ENCODE assay signal across 3 mouse cellular contexts in the genomic region with DNA sequence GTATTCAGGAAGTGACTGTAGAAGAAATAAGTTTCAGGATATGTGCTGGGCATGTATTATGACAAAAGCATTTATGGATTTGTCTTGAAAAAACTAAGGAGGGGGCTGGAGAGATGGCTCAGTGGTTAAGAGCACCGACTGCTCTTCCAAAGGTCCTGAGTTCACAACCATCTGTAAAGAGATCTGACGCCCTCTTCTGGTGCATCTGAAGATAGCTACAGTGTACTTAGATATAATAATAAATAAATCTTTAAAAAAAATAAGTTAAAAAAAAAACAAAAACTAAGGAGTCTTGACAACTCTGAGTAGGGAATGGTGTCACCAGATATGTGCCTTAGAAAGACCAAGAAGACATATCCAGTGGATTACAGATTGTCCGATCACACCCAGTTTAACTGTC. TPM values are rescaled to one million over a fixed set of nuclear protein-coding genes. Genes with fewer than 3 reads are reported as not detected.
"Had no signal": no experiment of that assay in that cellular context is flagged by ENCODE, and none has a peak within 500 bp of the region (broad histone marks: within the 10 kb centered on the region; RNA-seq: fewer than 3 reads in every experiment).

No protein-coding gene starts in this region.

RNA-seq across cellular contexts. Expression of a gene that starts 27.1 kb away (rescaled TPM):
- total RNA-seq: monocyte, adult 5-6 weeks; neutrophil, adult 5-6 weeks had no signal
- polyA plus RNA-seq: macrophage had no signal
